Mouse (Mus musculus) forebrain, embryonic 13.5 days (tissue): ENCODE measurements around the gene St5. TPM values are rescaled to one million over a fixed set of nuclear protein-coding genes. Genes with fewer than 3 reads are reported as not detected.

Experiments used
- ATAC-seq: fragments of 200-750 bp; cut with Nextera tagmentation; 2 replicates; pipeline ENCODE4 v1.8.0; 2017
- H3K27ac ChIP-seq: fragments of 300-500 bp; sonication (generic); 2 replicates; pipeline ENCODE4 v1.5.1; 2015; ENCODE audit warnings: inconsistent platforms, mild to moderate bottlenecking, moderate library complexity
- H3K27me3 ChIP-seq: fragments of 300-500 bp; sonication (generic); 2 replicates; pipeline ENCODE4 v1.6.1; 2015; ENCODE audit warnings: mild to moderate bottlenecking, inconsistent platforms
- H3K36me3 ChIP-seq: fragments of 300-500 bp; sonication (generic); 2 replicates; pipeline ENCODE4 v1.6.1; 2015; ENCODE audit warnings: mild to moderate bottlenecking, inconsistent platforms; ENCODE audit not compliant: poor library complexity, severe bottlenecking
- H3K4me1 ChIP-seq: fragments of 300-500 bp; sonication (generic); 2 replicates; pipeline ENCODE4 v1.6.1; 2015; ENCODE audit warnings: inconsistent platforms
- H3K4me2 ChIP-seq: fragments of 300-500 bp; sonication (generic); 2 replicates; pipeline ENCODE4 v1.6.1; 2015; ENCODE audit warnings: inconsistent platforms, mild to moderate bottlenecking, moderate library complexity
- H3K4me3 ChIP-seq: fragments of 300-500 bp; sonication (generic); 2 replicates; pipeline ENCODE4 v1.5.1; 2015; ENCODE audit warnings: mild to moderate bottlenecking, inconsistent platforms
- H3K9ac ChIP-seq: fragments of 300-500 bp; sonication (generic); 2 replicates; pipeline ENCODE4 v1.6.1; 2015; ENCODE audit warnings: mild to moderate bottlenecking, inconsistent platforms
- H3K9me3 ChIP-seq: fragments of 300-500 bp; sonication (generic); replicated peaks from 2 replicates; pipeline ENCODE4 v1.6.1; 2016; ENCODE audit warnings: inconsistent platforms
- WGBS: fragments of 180-500 bp; shearing (Covaris S2); methylation state at CpG from one replicate; pipeline ENCODE4 v1.1.7; 2015; 5-methylcytosine and 5-hydroxymethylcytosine counted together
- microRNA-seq: library from miRNA; unstranded; fragments of <30 nt; microRNA quantifications from one replicate; pipeline ENCODE4, GENCODE M21; 2016
- polyA plus RNA-seq: library from polyadenylated mRNA; unstranded; fragments of >200 nt; fragmentation: Nextera tagmentation; extraction: Ambion mirVana; gene quantifications from 2 replicates; pipeline ENCODE4 v1.2.1, GENCODE M21; 2015

St5 gene
- polyA plus RNA-seq, 1 experiment from 2014 or later: 12.0 TPM

- no peaks in the 10 kb centered on the region for H3K36me3 ChIP-seq
- no peak overlapping the region for H3K4me2 ChIP-seq
- H3K27me3 ChIP-seq: no peaks in the 10 kb centered on the region
- no peak for ATAC-seq
- no peak overlapping the region for H3K9ac ChIP-seq
- WGBS: 89% methylated on average over 3 of the region's 3 CpGs
- H3K4me3 ChIP-seq: no peak overlapping the region
- no peaks in the 10 kb centered on the region for H3K9me3 ChIP-seq
- H3K27ac ChIP-seq: no peak overlapping the region
- 0 out of 2 replicates have a peak, but pooled peaks cover 5% of the 10 kb centered on the region for H3K4me1 ChIP-seq
Observed at GRCm38 (mm10) chr7:109477926-109478325, 225.5 kb downstream of the St5 start.

Small RNAs within 50 kb of the gene (microRNA-seq; reads per million reads assigned to microRNA genes)
- gene Gm47284: not detected

Other genes starting within 250 kb of the St5 start
- gene Trim66, start 195.5 kb downstream of the St5 start, polyA plus RNA-seq: 0.34 and 0.46 TPM in 2 replicates
- gene Rpl27a, start 184.5 kb downstream of the St5 start, polyA plus RNA-seq: 106 TPM in 2 replicates
- gene Akip1, start 85 bp upstream of the St5 start, polyA plus RNA-seq: 17.0 and 18.1 TPM in 2 replicates
- gene BC051019, start 20.2 kb upstream of the St5 start, polyA plus RNA-seq: 0.31 and 0.37 TPM in 2 replicates
- gene Ascl3, start 28.1 kb upstream of the St5 start, polyA plus RNA-seq: not detected in 2 replicates
- 62.8 and 67.0 TPM in 2 replicates for gene Tmem9b, start 49.3 kb upstream of the St5 start, polyA plus RNA-seq
- 2.7 TPM in 2 replicates for gene Nrip3, start 78.4 kb upstream of the St5 start, polyA plus RNA-seq
- gene Scube2, start 162.1 kb upstream of the St5 start, polyA plus RNA-seq: 0.77 and 0.79 TPM in 2 replicates